Mouse (Mus musculus): ENCODE results near the gene Ptx3. TPM values are rescaled to one million over a fixed set of nuclear protein-coding genes. Genes with fewer than 3 reads are reported as not detected.

Ptx3 gene
- total RNA-seq, 2 experiments from 2014 or later, result 3.0 to 4.2 TPM

- TF ChIP-seq CTCF (IDR thresholded peaks at IDR 0.05), result no peak
Observed at GRCm38 (mm10) chr3:66240476-66240875, 20.8 kb downstream of the Ptx3 start.

DNA sequence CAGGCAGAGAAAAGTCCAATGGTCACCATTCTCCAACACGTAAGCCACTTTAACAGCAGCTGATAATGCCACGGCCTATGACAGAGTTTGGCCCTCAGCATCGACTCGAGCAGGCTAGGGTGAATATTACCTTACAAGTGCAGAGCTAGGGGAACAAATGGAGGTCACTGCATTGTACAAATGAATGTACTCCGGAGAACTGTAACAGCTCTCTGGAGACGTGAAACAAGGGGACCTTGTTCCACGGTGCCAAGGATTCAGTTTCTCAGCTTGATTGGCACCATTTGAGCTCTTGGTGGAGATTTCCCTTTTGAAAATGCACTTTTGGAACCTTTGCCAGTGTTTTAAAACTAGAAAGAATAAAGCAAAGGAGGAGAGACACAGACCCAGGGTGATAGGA lies 32.1 kb downstream of the Ptx3 start:
- Histone ChIP-seq H3K27ac (no peak overlapping the region), H3K4me3 (no peak overlapping the region)
- TF ChIP-seq CTCF (IDR thresholded peaks at IDR 0.05), result no peak
- intact Hi-C loops (cut with DNase I), result no loop called here
- no peak for DNase-seq

More at GRCm38 (mm10) chr3:66240476-66240875, 20.8 kb downstream of the Ptx3 start:
- Histone ChIP-seq H3K4me3 (no peak overlapping the region), H3K27ac (no peak overlapping the region)
- intact Hi-C loops (cut with DNase I), result no loop called here
- DNase-seq, result no peak

DNA sequence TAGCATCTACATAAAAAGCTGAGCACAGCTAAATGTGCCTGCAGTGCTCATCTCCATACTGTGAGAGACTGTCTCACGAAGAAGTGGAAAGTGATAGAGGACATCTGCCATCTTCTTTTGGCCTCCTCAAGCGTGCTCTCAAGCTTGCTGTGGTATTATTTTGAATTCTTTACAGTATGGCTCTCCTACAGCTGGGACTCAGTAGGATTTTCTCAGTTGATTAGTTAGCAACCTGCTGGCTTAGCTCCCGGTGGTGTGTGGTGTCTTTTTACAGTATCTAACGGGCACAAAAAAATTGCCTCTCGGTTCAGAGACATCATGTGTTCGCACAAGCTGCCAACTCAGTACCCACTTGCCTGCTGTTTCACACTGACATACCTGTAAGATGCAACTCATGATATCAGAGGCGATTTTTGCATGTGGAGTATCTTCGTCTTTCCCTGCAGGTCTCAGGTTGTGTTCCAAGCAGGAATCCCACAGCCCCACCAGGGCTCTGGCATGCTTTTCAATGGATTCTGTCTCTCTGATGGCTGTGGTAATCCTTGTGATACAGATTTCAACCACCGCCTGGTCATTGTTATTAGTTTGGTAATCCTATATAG lies 34.9 kb downstream of the Ptx3 start:
- intact Hi-C loops (cut with DNase I), result no loop called here
- DNase-seq, result no peak
- no peak for TF ChIP-seq CTCF (IDR thresholded peaks at IDR 0.05)
- Histone ChIP-seq H3K4me3 (no peak overlapping the region), H3K27ac (no peak overlapping the region)

- peak; percentile 50 for TF ChIP-seq CTCF (IDR thresholded peaks at IDR 0.05)
- intact Hi-C loops (cut with DNase I), result no loop called here
- Histone ChIP-seq H3K4me3 (no peak overlapping the region), H3K27ac (no peak overlapping the region)
- DNase-seq, result peak; percentile 22
Observed at GRCm38 (mm10) chr3:66262319-66262718, 42.6 kb downstream of the Ptx3 start.

DNA sequence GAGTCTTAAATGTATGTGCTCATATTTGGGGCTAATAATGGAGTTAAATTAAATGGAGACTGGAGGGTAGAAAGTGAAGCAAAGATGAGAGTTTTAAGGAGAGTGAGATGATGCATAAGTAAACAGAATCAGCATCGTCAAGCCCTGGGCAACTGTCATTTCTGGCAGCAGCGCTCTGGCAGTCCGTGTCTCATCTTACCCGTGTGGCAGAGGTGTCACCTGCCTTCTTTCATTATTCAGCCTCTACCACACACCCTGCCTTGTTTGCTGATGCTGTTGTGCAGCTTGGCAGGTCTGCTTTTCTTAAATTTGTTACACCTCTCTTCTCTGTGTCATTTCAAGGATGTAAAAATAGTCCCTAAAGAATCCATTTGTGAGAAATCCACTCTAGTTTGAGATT lies 43.6 kb downstream of the Ptx3 start:
- intact Hi-C loops (cut with DNase I), result no loop called here
- H3K27ac ChIP-seq, result no peak overlapping the region
- no peak for TF ChIP-seq CTCF (IDR thresholded peaks at IDR 0.05)
- H3K4me3 ChIP-seq, result no peak overlapping the region
- DNase-seq, result no peak

Other genes starting within 250 kb of the Ptx3 start
- not detected for gene Veph1, start 76.9 kb downstream of the Ptx3 start, total RNA-seq (2021)

Measured in gastrocnemius, adult 2 months (tissue).